Mouse (Mus musculus) yolk sac, embryonic 10.5 days (tissue): ENCODE data around the gene Olfr1274-ps.
"Not testable (repeated sequence)": the region's sequence is repeated elsewhere in the genome, so short reads cannot be mapped to it uniquely, and the experiment has no call there.

Experiments used
- DNase-seq: peaks from one replicate; pipeline ENCODE4 v3.0.0-alpha.2; 2017; ENCODE audit warnings: low spot score

Gene Olfr1274-ps

GRCm38 (mm10) chr2:90398633-90399107 lies at the start of gene Olfr1274-ps:
TSS of gene Olfr1274-ps (plus strand) at chr2:90398683.
- not testable (repeated sequence) for DNase-seq

GRCm38 (mm10) chr2:90351047-90351446 lies 47.4 kb upstream of the Olfr1274-ps start:
- DNase-seq, result not testable (repeated sequence)

GRCm38 (mm10) chr2:90351540-90351939 lies 46.9 kb upstream of the Olfr1274-ps start:
- not testable (repeated sequence) for DNase-seq

GRCm38 (mm10) chr2:90359229-90359628 lies 39.3 kb upstream of the Olfr1274-ps start:
- not testable (repeated sequence) for DNase-seq

- not testable (repeated sequence) for DNase-seq
Observed at GRCm38 (mm10) chr2:90360199-90360598, 38.3 kb upstream of the Olfr1274-ps start.

GRCm38 (mm10) chr2:90414110-90414821 lies 15.8 kb downstream of the Olfr1274-ps start:
- not testable (repeated sequence) for DNase-seq

- DNase-seq, result not testable (repeated sequence)
Observed at GRCm38 (mm10) chr2:90422282-90422681, 23.8 kb downstream of the Olfr1274-ps start.

- not testable (repeated sequence) for DNase-seq
Observed at GRCm38 (mm10) chr2:90424937-90425336, 26.5 kb downstream of the Olfr1274-ps start.

GRCm38 (mm10) chr2:90428988-90429717 lies 30.7 kb downstream of the Olfr1274-ps start:
- DNase-seq, result not testable (repeated sequence)

GRCm38 (mm10) chr2:90429782-90430181 lies 31.3 kb downstream of the Olfr1274-ps start:
- not testable (repeated sequence) for DNase-seq

GRCm38 (mm10) chr2:90437453-90437852 lies 39.0 kb downstream of the Olfr1274-ps start:
- not testable (repeated sequence) for DNase-seq

- DNase-seq, result not testable (repeated sequence)
Observed at GRCm38 (mm10) chr2:90440169-90440568, 41.7 kb downstream of the Olfr1274-ps start.

GRCm38 (mm10) chr2:90441811-90442210 lies 43.3 kb downstream of the Olfr1274-ps start:
- DNase-seq, result peak; percentile 24

GRCm38 (mm10) chr2:90443811-90444210 lies 45.3 kb downstream of the Olfr1274-ps start:
- no peak for DNase-seq

GRCm38 (mm10) chr2:90448967-90449740 lies 50.7 kb downstream of the Olfr1274-ps start:
- no peak for DNase-seq

GRCm38 (mm10) chr2:90452380-90452779 lies 53.9 kb downstream of the Olfr1274-ps start:
- DNase-seq, result no peak
